16 mouse cellular contexts compared by ENCODE assay signal in the genomic region with DNA sequence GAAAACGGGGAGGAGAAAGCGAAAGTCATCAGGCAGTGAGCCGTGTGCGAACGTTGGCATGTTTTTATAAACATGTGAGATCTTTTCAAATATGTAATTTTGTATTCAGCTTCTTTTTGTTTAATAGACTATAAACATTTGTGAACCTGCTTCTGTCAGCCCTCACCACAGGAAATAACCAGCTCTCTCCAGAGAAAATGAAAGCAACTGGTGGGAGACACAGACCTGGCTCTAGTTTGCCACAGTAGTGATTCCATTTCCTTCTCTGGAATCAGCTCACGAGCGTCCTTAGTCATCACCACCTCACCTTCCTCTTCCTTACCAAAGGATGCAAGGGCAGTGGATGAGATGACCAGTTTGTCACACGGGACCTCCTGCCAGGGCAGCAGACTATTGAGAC.
DNase-seq lines count a peak whose midpoint lies in the region; ATAC-seq and TF ChIP-seq lines count a peak whose summit lies in the region.
"Had no signal": no experiment of that assay in that cellular context is flagged by ENCODE, and none has a peak within 500 bp of the region (broad histone marks: within the 10 kb centered on the region; RNA-seq: fewer than 3 reads in every experiment).

No protein-coding gene starts in this region.

- peak; percentile 48; the same call in 1 of the 2 replicates for ATAC-seq in granulocyte monocyte progenitor cell, adult 5-6 weeks (replicated peaks; ENCODE audit: poor library complexity, severe bottlenecking)

- DNase-seq in layer of hippocampus, adult 2 months (ENCODE audit: low spot score in 2 of 2) = no peak
- no peak for DNase-seq in layer of hippocampus, postnatal 25 days (ENCODE audit: extremely low spot score in 1 of 2, low spot score in 1 of 2)
- peak; percentile 9 for DNase-seq in 416B (ENCODE audit: low read depth)
- peak; percentile 30 for DNase-seq in lung, postnatal 36 days
- no peak for DNase-seq in left cerebral cortex, postnatal 36 days (ENCODE audit: low spot score in 2 of 2)
- DNase-seq in kidney, postnatal 10 days = no peak
- DNase-seq in layer of hippocampus, adult 9-10 months (ENCODE audit: low spot score) = no peak
- DNase-seq: adrenal gland, postnatal 10 days; cerebellum, adult 18-20 months; kidney, adult 11 months; midbrain, embryonic 14.5 days; thymus, postnatal 25 days had no signal

- H3K27ac ChIP-seq in layer of hippocampus, adult 2 months = peak overlapping the region; percentile 65
- H3K27ac ChIP-seq: forebrain, embryonic 10.5 days; hindbrain, embryonic 10.5 days; limb, embryonic 12.5 days had no signal

- intact Hi-C loops in left cerebral cortex, postnatal 36 days (cut with DNase I) = no loop called here

- peak overlapping the region; percentile 29 for H3K4me3 ChIP-seq in layer of hippocampus, adult 2 months
- H3K4me3 ChIP-seq: forebrain, embryonic 10.5 days; hindbrain, embryonic 10.5 days; limb, embryonic 12.5 days had no signal

- no peak for TF ChIP-seq CTCF in layer of hippocampus, adult 2 months (conservative IDR thresholded peaks at IDR 0.05)

Comparison
In these comparisons a context has a peak if more than half of its experiments do, and no peak if none do; other contexts are left out.
1. DNase-seq: peak in 416B (single experiment) and lung, postnatal 36 days (single experiment); none in layer of hippocampus, adult 2 months (0 of 2), layer of hippocampus, postnatal 25 days (0 of 2), left cerebral cortex, postnatal 36 days (0 of 2), kidney, postnatal 10 days (single experiment) and layer of hippocampus, adult 9-10 months (single experiment).